Mouse (Mus musculus) embryo, embryonic 10.5 days (tissue): ENCODE results near the gene Gm2007.
"Not testable (repeated sequence)": the region's sequence is repeated elsewhere in the genome, so short reads cannot be mapped to it uniquely, and the experiment has no call there.

Source experiments
- DNase-seq: peaks from one replicate; pipeline ENCODE4 v3.0.0-alpha.2; 2015; ENCODE audit warnings: low spot score

Gm2007 gene

GRCm38 (mm10) chr2:175741237-175741636 lies at the start of gene Gm2007:
TSS of gene Gm2007 (plus strand) at chr2:175741537.
- not testable (repeated sequence) for DNase-seq

- DNase-seq, result not testable (repeated sequence)
Measured at GRCm38 (mm10) chr2:175703546-175703945, 37.8 kb upstream of the Gm2007 start, which contains the start of gene Zfp969. TSS of gene Zfp969 (minus strand) at chr2:175703646.

- not testable (repeated sequence) for DNase-seq
Measured at GRCm38 (mm10) chr2:175800993-175801392, 59.7 kb downstream of the Gm2007 start, which contains the start of gene Gm14288. TSS of gene Gm14288 (minus strand) at chr2:175801093.
